Mouse (Mus musculus): ENCODE data around the gene Cables2.

DNA sequence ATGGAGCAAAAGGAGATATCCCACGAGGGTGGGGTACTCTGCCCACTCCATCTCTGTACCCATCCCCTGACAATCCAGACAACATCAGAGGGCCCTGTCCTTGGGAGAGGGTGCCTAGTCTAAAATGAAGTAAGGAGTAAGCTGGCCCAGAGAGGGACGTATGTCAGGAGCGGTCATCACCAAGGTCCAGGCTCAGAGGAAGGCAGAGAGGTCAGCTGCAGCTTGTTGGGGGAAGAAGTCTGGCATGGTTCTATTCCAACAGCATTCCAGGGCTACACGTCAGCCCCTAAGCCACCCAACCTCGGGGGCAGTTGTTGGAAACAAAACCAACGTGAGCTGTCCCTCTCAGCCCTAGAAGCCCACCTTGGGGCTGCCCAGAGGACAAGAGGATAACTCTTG lies 45.2 kb downstream of the Cables2 start:
- no peak for TF ChIP-seq CTCF (IDR thresholded peaks at IDR 0.05; ENCODE audit: low read depth)
- TF ChIP-seq EP300 (optimal IDR thresholded peaks at IDR 0.05) = no peak

All from stomach, postnatal 0 days (tissue).